Mouse (Mus musculus) hindbrain, embryonic 10.5 days (tissue): ENCODE data around the gene Sv2b. TPM values are rescaled to one million over a fixed set of nuclear protein-coding genes. Genes with fewer than 3 reads are reported as not detected.
A peak's percentile ranks its signal among the peaks of the same experiment; 100 is the strongest.

Experiments
- DNase-seq: peaks from one replicate; pipeline ENCODE4 v3.0.0-alpha.2; 2017; ENCODE audit warnings: low spot score
- H3K27ac ChIP-seq: fragments of 300-500 bp; sonication (generic); 2 replicates; pipeline ENCODE4 v1.5.1; 2016; ENCODE audit warnings: mild to moderate bottlenecking, moderate library complexity
- H3K27me3 ChIP-seq: fragments of 300-500 bp; sonication (generic); 2 replicates; pipeline ENCODE4 v1.6.1; 2016; ENCODE audit warnings: mild to moderate bottlenecking; ENCODE audit not compliant: poor library complexity, insufficient read depth, severe bottlenecking
- H3K36me3 ChIP-seq: fragments of 300-500 bp; sonication (generic); 2 replicates; pipeline ENCODE4 v1.6.1; 2016; ENCODE audit warnings: mild to moderate bottlenecking, moderate library complexity
- H3K4me1 ChIP-seq: fragments of 300-500 bp; sonication (generic); replicated peaks from 2 replicates; pipeline ENCODE4 v1.6.1; 2016; ENCODE audit warnings: mild to moderate bottlenecking
- H3K4me3 ChIP-seq: fragments of 300-500 bp; sonication (generic); 2 replicates; pipeline ENCODE4 v1.5.1; 2016; ENCODE audit warnings: mild to moderate bottlenecking, moderate library complexity
- H3K9me3 ChIP-seq: fragments of 300-500 bp; sonication (generic); 2 replicates; pipeline ENCODE4 v1.6.1; 2016; ENCODE audit warnings: mild to moderate bottlenecking, moderate library complexity
- WGBS: fragments of 180-500 bp; shearing (Covaris S2); methylation state at CpG from one replicate; pipeline ENCODE4 v1.1.7; 2016; 5-methylcytosine and 5-hydroxymethylcytosine counted together
- polyA plus RNA-seq: library from polyadenylated mRNA; unstranded; fragments of >200 nt; fragmentation: Nextera tagmentation; extraction: Ambion mirVana; gene quantifications from 2 replicates; pipeline ENCODE4 v1.2.1, GENCODE M21; 2016

The Sv2b gene
- polyA plus RNA-seq, 1 experiment from 2014 or later: 0.92 TPM

DNA sequence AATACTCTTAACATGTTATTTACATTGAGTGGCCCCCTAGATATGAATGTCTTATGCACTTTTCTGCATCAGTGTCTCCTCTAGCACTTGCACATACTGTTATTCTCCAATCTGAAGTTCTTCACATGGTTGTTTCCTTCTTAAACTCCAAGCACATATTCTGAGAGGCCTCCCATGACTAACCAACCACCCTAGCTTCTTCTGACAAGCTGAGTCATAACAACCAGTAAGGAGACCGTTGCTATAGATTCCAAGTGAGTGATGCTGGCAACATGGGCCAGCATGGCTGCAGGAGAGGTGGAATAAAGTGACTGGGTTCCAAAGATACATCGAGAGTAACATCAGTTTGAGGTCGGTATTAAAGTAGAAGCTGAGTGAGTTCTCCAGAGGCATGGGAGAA is 134.0 kb downstream of the Sv2b start:
- no peak overlapping the region for H3K4me3 ChIP-seq
- no peak for DNase-seq
- H3K9me3 ChIP-seq: no peaks in the 10 kb centered on the region
- H3K27ac ChIP-seq: no peak overlapping the region
- no peaks in the 10 kb centered on the region for H3K27me3 ChIP-seq
- WGBS: 88% methylated on average over 3 of the region's 3 CpGs
- no peaks in the 10 kb centered on the region for H3K4me1 ChIP-seq
- H3K36me3 ChIP-seq: no peaks in the 10 kb centered on the region

DNA sequence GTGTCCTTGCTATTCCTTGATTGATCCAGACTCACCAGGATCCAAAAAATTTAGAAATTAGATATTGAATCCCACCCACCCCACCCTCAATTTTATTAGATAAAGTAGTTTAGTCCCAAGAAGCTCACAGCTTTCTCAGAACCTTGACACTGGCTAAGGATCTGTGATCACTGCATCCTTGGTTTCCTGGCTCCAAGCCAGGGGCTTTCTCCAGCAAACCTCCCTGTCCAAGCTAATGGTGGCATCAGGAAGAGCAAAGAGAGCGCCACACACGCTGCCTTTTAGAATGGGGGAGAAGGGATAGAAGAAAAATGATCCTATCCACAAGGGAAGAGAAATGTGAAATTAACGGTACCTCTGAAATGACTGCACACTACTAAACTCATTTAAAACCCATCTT is 141.6 kb downstream of the Sv2b start:
- WGBS: 90% methylated on average over 3 of the region's 3 CpGs
- H3K4me3 ChIP-seq: no peak overlapping the region
- H3K9me3 ChIP-seq: no peaks in the 10 kb centered on the region
- no peaks in the 10 kb centered on the region for H3K27me3 ChIP-seq
- DNase-seq: no peak
- no peaks in the 10 kb centered on the region for H3K36me3 ChIP-seq
- no peak overlapping the region for H3K27ac ChIP-seq
- H3K4me1 ChIP-seq: no peaks in the 10 kb centered on the region

DNA sequence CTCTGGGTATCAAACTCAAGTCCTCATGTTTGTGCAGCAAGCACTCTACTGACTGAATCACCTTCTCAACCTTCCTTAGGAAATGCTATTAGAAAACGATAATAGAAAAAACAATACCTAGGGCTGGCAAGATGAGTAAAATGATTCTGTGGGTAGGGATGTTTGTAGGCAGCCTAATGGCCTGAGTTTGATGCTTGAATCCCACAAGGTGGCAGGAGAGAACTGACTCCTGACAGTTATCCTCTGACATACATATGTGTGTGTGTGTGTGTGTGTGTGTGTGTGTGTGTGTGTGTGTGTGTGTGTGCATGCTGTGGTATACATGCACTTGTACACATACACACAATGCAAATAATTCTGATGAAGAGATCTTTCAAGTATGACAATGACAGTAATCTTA is 161.9 kb downstream of the Sv2b start:
- H3K4me1 ChIP-seq: peaks cover 8% of the 10 kb centered on the region
- H3K36me3 ChIP-seq: no peaks in the 10 kb centered on the region
- 90% methylated on average over 1 of the region's 1 CpGs for WGBS
- no peak for DNase-seq
- no peak overlapping the region for H3K27ac ChIP-seq
- H3K27me3 ChIP-seq: peaks cover 8% of the 10 kb centered on the region; the same call in 1 of the 2 replicates
- H3K4me3 ChIP-seq: no peak overlapping the region
- H3K9me3 ChIP-seq: no peaks in the 10 kb centered on the region

DNA sequence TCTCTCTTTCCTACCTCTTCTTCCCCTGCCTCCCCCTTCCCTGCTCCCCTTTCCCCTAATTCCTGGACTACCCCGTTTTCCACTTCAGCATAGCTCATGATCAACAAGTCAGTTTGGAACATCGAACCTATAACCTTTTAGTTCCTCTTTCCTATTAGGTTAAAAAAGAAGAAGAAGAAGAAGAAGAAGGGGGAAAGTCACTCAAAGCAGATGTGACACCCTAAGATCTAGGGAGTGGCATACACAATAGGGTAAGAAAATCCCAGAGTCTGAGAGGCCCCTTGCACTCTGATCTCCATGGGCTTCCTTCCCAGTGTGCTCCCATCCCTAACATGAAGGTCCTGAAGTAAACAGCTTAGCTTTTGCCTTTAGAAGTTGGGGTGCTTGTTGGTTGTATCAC is 166.3 kb downstream of the Sv2b start:
- Histone ChIP-seq H3K4me3 (no peak overlapping the region), H3K9me3 (no peaks in the 10 kb centered on the region), H3K27me3 (peaks cover 8% of the 10 kb centered on the region; the same call in 1 of the 2 replicates), H3K27ac (no peak overlapping the region), H3K36me3 (no peaks in the 10 kb centered on the region), H3K4me1 (peaks cover 15% of the 10 kb centered on the region)
- DNase-seq: no peak
- 50% methylated on average over 2 of the region's 2 CpGs for WGBS

DNA sequence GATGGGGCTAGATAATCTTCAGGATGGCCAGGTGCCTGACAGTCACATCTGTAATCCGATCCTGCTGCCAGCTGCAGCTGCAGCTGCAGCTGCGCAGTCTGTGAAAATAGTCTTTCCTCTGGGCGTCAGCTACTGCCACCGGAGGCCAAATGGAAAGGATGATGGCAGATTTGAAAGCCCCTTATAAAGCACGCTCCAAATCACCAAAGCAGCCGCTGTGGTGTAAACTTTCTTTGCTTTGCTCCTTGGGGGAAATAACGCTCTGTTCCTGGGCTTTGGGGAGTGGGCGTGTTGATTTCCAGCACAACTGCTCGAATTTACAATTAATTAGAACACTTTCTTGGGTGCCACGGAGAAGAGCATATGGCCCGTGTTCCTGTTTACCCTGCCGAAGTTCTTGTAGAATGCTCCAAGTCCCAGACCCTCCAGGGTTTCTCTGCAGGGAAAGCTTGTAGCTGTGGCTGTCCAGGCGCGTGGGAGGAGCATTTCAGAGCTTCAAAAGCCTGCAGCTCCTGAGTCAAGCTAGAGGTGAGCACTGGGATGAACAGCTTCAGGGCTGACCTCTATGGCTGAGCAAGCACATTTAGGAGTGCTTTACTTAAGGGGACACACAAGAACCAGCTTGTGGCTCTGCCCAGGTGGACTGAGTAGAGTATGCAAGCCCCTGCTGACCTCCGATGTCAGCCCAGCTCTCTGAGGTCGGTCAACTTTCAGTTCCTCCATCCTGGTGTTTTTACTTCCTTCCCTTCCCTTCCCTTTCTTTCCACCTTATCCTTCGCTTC is 167.0 kb downstream of the Sv2b start:
- H3K27ac ChIP-seq: peak overlapping the region; percentile 69
- H3K9me3 ChIP-seq: no peaks in the 10 kb centered on the region
- peaks cover 8% of the 10 kb centered on the region; the same call in 1 of the 2 replicates for H3K27me3 ChIP-seq
- H3K36me3 ChIP-seq: no peaks in the 10 kb centered on the region
- peak overlapping the region; percentile 44 for H3K4me3 ChIP-seq
- 7% methylated on average over 17 of the region's 17 CpGs for WGBS
- H3K4me1 ChIP-seq: peaks cover 15% of the 10 kb centered on the region
- peak; percentile 42 for DNase-seq

DNA sequence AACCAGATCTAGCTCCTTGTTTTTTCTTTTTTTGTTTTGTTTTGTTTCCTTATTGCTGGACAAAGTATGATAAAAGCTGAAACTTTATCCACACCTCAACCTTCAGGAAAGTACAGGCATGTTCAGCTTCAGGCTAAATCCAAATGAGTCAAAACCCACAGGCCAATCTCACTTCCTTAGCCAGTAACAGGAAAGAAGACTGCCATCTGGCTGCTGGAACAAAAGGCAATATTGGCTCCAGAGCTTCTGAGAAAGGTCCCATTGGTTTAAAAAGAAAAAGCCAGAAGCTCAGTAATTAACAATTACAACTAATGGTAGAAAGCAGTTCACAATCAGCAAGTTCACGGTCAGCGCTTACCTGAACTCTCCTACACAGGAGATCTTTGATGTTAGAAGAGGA is 169.8 kb downstream of the Sv2b start:
- Histone ChIP-seq H3K9me3 (no peaks in the 10 kb centered on the region), H3K36me3 (no peaks in the 10 kb centered on the region), H3K4me3 (no peak overlapping the region), H3K27me3 (peaks cover 8% of the 10 kb centered on the region; the same call in 1 of the 2 replicates), H3K4me1 (peaks cover 15% of the 10 kb centered on the region), H3K27ac (no peak overlapping the region)
- WGBS: 93% methylated on average over 2 of the region's 2 CpGs
- no peak for DNase-seq

DNA sequence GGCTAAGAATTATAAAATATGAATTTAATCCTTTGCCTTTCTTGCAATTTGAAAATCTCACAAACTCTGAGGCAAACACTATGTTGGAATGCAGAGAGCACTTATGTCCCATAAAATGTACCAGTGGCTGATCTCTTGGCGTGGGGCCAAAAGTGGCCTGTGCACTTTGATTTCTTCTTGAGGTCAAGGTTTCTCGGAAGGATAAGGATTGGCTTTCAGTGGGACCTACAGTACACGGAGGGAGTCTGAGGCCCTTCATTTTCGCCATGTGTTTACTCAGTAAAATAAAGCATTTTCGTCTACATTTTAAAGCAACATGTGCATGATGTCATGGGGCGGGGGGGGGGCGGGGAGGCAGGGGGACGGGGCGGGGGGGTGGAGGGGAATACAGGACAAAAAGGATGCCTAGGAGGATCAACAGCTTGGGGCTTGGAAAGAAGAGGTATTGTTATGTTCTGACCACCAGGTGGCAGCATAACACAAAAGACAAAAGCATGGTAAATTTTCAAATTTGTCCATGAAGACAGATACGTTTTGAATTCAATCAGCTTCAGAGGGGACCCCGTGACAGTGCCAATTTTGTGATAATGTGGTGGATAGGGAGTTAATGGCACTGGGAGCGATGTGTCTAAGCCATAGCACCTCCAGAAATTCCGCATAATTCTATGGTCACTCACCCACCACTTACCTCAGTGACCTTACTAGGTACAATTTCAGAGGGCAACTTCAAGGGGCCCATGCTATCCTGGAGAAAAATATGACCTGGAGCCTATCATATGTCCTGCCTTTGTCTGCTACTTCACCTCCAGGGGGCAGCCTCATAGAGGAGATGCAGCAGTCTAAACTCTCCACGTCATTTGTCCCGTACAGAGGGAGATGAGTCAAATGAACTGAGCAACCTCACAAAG is 174.1 kb downstream of the Sv2b start:
- peak; percentile 41 for DNase-seq
- WGBS: 32% methylated on average over 15 of the region's 15 CpGs
- Histone ChIP-seq H3K9me3 (no peaks in the 10 kb centered on the region), H3K4me1 (no peaks in the 10 kb centered on the region), H3K36me3 (no peaks in the 10 kb centered on the region), H3K27ac (no peak overlapping the region), H3K4me3 (no peak overlapping the region), H3K27me3 (no peaks in the 10 kb centered on the region)

DNA sequence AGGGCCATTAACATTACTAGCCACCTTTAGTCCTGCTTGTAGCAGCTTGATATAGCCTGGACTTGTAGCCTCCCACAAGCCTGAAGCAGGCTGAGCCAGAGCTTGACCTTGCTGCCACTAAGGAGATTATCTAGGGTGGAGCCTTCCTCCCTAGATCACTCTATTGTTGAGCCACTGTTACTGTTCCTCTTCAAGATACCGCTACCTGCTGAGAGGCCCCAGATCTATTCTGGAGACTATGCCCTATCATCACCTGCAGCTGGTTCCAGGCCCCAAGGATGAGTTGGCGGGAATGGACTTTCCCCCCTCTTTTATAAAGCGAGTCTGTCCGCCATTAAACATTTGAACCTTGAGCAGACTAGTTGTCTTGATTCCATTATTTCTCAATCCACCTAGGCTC is 181.0 kb downstream of the Sv2b start:
- no peaks in the 10 kb centered on the region for H3K9me3 ChIP-seq
- no peaks in the 10 kb centered on the region for H3K36me3 ChIP-seq
- H3K4me3 ChIP-seq: no peak overlapping the region
- 93% methylated on average over 4 of the region's 4 CpGs for WGBS
- H3K27ac ChIP-seq: no peak overlapping the region
- no peaks in the 10 kb centered on the region for H3K4me1 ChIP-seq
- no peaks in the 10 kb centered on the region for H3K27me3 ChIP-seq
- DNase-seq: no peak

DNA sequence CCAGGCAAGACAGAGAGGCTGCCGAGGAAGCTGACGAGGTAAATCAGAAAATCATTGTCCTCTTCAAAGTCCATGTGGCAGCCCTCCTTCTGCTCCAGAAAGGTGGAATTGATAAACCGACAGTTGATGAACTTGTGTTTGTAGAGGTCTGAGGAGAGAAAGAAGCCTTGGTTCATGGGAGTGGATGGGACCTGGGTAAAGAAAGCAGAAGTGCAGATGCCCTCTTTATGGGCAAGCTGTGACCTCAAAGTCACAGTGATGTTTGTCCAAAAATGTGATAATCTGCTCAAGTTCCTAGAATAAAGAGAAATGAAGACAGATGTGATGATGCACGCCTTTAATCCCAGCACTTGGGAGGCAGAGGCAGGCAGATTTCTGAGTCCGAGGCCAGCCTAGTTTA is 185.0 kb downstream of the Sv2b start:
- H3K27me3 ChIP-seq: no peaks in the 10 kb centered on the region
- DNase-seq: no peak
- H3K9me3 ChIP-seq: no peaks in the 10 kb centered on the region
- no peak overlapping the region for H3K27ac ChIP-seq
- WGBS: 89% methylated on average over 5 of the region's 5 CpGs
- no peaks in the 10 kb centered on the region for H3K36me3 ChIP-seq
- no peaks in the 10 kb centered on the region for H3K4me1 ChIP-seq
- no peak overlapping the region for H3K4me3 ChIP-seq

DNA sequence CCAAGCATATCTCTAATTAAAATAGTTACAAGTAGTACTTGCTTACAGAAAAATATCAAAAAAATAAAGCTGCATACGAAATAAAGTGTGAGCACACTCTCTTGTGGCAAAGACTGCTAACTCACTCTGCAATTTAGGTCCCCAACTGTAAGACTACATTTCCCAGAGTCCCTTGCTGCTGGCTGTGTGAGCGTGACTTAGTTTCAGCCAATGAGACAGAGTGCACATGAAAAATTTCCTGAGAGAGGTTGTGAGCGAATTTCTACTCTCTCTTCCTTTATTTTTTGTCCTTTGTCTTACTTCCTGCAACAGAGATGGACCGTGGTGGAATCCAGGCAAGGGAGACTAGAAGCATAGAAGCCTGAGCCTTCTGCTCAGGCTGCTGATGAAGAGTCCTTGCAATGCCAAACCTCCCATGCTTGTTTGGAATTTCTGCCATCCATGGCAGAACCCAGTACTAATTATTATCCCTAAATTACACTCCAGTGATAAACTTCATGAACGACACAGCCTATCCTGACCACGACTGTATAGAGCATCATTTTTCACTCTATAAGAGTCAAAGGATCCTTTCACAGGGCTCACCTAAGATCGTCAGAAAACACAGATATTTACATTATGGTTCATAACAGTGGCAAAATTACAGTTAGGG is 190.9 kb downstream of the Sv2b start:
- H3K27ac ChIP-seq: peak overlapping the region; percentile 71
- 45% methylated on average over 7 of the region's 7 CpGs for WGBS
- DNase-seq: no peak

DNA sequence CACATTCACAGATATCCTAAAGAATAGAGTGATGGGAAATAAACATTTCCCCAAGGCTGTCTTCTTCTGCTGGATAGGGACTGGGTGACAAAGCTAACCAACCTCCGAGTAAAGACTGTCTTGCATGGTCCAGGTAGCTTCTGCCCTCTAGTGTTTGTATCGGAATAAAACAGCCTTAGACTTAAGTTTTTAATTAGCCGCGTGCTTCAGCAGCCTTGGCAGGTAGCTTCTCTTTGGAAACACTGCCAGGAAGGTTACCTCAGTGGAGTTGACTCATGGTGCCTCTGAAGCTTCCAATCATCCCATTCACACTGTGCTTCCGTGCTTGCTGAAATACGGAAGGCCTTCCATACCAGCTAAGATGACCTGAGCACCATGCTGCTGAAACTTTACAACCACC is 198.4 kb downstream of the Sv2b start:
- Histone ChIP-seq H3K27ac (no peak overlapping the region), H3K27me3 (no peaks in the 10 kb centered on the region), H3K4me1 (no peaks in the 10 kb centered on the region), H3K4me3 (no peak overlapping the region), H3K36me3 (no peaks in the 10 kb centered on the region), H3K9me3 (no peaks in the 10 kb centered on the region)
- 13% methylated on average over 6 of the region's 6 CpGs for WGBS
- DNase-seq: no peak

More for the DNA sequence above, 190.9 kb downstream of the Sv2b start:
- Histone ChIP-seq H3K36me3 (no peaks in the 10 kb centered on the region), H3K4me3 (peak overlapping the region; percentile 41), H3K4me1 (no peaks in the 10 kb centered on the region), H3K9me3 (no peaks in the 10 kb centered on the region), H3K27me3 (no peaks in the 10 kb centered on the region)

DNA sequence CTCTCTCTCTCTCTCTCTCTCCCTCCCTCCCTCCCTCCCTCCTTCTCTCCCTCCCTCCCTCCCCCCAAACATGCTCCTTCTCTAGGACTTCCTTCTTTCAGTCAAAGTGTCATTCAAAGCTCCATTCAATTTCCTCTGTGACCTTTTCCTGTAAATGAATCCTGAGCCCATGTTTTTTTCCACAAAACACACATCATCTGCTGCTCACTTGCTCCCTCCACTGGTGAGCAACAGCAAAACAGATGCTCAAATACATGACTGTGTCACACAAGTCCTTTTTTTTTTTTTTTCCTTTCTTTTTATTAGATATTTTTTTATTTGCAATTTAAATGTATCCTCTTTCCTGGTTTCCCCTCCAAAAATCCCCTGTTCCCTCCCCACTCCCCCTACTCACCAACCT is 201.6 kb downstream of the Sv2b start:
- Histone ChIP-seq H3K27me3 (no peaks in the 10 kb centered on the region), H3K27ac (no peak overlapping the region), H3K4me3 (no peak overlapping the region), H3K9me3 (no peaks in the 10 kb centered on the region), H3K36me3 (no peaks in the 10 kb centered on the region), H3K4me1 (no peaks in the 10 kb centered on the region)
- DNase-seq: peak; percentile 57

DNA sequence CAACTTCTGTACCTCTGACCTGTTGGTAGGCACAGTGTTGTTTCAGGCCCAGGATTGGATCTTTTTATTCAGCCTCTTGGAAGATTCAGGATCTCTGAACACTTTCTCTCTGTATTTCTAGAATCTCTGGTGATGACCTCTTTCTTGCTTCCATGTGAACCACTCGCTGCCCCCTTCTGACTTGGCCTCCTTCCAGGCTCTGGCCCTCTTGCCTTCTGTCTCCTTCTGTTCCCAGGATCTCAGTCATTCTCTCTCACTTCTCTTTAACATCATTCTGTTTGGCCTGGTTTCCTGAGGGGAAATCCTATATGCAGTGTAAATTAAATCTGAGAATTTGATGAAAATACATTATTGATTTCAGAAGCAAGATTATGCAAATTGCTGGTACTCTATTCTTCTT is 205.2 kb downstream of the Sv2b start:
- H3K4me3 ChIP-seq: no peak overlapping the region
- H3K36me3 ChIP-seq: no peaks in the 10 kb centered on the region
- H3K4me1 ChIP-seq: no peaks in the 10 kb centered on the region
- no peak for DNase-seq
- no peak overlapping the region for H3K27ac ChIP-seq
- WGBS: 79% methylated on average over 1 of the region's 1 CpGs
- no peaks in the 10 kb centered on the region for H3K27me3 ChIP-seq
- H3K9me3 ChIP-seq: no peaks in the 10 kb centered on the region
